Mouse (Mus musculus) gastrocnemius, postnatal 25 days (tissue): ENCODE measurements around the gene Ctdnep1. TPM values are rescaled to one million over a fixed set of nuclear protein-coding genes. Genes with fewer than 3 reads are reported as not detected.
A peak's percentile ranks its signal among the peaks of the same experiment; 100 is the strongest.

Experiments used
- DNase-seq: peaks from one replicate; pipeline ENCODE4 v3.0.0; 2022
- long read RNA-seq, 2 experiments: library from polyadenylated mRNA; stranded (forward); transcript quantifications; one replicate each; pipeline ENCODE4 v2.0.0; 2021
- total RNA-seq, 2 experiments: library from RNA; stranded (reverse); gene quantifications; 1 replicate in 1 of 2; 2 replicates in 1 of 2; pipeline ENCODE4 v1.2.3; 2021

Gene Ctdnep1
- 100 to 1,000 TPM; 195 to 205 TPM for total RNA-seq
- long read RNA-seq, experiment 1, transcript Ctdnep1-201 (8 exons, 1,627 nt) = major isoform, 24 of 56 reads
- long read RNA-seq, experiment 1, partial matches to known transcripts = 31 of 56 reads
- long read RNA-seq, experiment 1, other reads (novel, unspliced or antisense) = 0 of 56 reads
- long read RNA-seq, experiment 2, transcript Ctdnep1-201 (8 exons, 1,627 nt) = major isoform, 37 of 61 reads
- long read RNA-seq, experiment 2, partial matches to known transcripts = 13 of 61 reads
- long read RNA-seq, experiment 2, other reads (novel, unspliced or antisense) = 11 of 61 reads

DNA sequence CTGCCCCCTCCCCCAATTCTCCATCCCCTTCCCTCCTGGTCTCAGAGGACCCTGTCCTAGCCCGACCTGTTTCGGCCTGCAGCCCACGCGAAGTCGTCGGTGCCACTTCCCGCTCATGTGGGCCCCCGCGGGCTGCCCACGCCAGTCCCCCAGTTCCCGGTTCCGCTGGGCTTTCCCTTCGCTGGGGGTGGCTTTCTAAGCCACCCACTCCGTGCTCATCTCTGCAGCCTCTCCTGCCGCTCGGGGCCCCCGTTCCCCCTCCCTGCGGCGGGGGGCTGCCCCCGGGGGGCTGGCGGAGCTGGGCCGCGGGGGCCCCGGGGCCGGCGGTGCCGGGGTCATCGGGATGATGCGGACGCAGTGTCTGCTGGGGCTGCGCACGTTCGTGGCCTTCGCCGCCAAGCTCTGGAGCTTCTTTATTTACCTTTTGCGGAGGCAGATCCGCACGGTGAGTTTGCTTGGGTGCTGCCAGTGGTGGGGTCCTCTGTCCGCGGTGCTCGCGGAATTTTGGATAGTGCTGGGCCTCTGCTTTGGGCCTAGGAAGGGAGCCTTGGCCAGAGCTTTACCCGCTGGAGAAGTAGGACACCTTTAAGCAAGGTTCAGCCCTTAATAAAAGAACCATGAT is at the start of gene Ctdnep1:
TSS of gene Ctdnep1 (plus strand) at position 16 of the 622 bp plus-strand sequence.
- no peak for DNase-seq

- DNase-seq = no peak
Observed at GRCm38 (mm10) chr11:69931769-69932168, 49.2 kb upstream of the Ctdnep1 start.

- no peak for DNase-seq
Observed at GRCm38 (mm10) chr11:69932254-69932653, 48.7 kb upstream of the Ctdnep1 start.

- no peak for DNase-seq
Observed at GRCm38 (mm10) chr11:69933066-69933465, 47.9 kb upstream of the Ctdnep1 start.

- DNase-seq = peak; percentile 82
Observed at GRCm38 (mm10) chr11:69934169-69934568, 46.8 kb upstream of the Ctdnep1 start.

DNA sequence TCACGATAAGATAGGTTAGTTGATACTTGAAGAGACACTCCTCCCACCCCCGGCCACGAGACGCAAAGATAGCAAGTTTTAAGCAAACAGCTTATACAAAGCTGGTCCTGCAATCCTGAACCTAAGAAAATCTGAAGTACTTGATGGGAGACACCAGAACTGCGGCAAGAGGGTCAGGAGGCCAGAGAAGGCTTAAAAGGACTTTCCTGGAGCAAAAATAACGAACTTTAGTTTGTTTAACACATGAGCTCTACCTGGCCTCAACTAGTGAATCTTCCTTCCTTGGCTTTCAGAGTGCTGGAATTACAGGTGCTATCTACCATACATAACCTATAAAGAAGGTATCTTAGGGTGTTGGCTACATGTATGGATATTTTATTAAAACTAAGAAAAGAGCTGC is 46.3 kb upstream of the Ctdnep1 start:
- no peak for DNase-seq

- DNase-seq = peak; percentile 88
Observed at GRCm38 (mm10) chr11:69935137-69935879, 45.6 kb upstream of the Ctdnep1 start, which contains the start of gene Ybx2. Gene Ybx2 (plus strand): TSS chr11:69935796.

DNA sequence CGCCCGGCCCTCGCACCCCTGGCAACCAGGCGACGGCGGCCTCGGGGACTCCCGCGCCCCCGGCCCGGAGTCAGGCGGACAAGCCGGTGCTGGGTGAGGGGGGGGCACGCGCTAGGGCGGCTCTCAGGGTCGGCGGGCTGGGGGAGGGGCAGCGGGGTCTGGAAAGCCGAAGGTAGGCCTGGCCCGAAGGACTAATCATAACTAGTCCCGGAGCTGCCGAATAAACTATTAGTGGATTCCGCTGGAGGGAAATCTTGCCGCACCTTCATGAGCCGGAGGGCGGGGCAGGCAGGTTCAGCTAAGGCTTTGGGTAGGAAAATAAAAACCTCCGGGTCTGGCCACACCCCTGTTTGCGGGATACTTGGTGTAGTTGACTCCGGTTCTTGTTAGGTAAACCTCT is 44.8 kb upstream of the Ctdnep1 start:
- no peak for DNase-seq

DNA sequence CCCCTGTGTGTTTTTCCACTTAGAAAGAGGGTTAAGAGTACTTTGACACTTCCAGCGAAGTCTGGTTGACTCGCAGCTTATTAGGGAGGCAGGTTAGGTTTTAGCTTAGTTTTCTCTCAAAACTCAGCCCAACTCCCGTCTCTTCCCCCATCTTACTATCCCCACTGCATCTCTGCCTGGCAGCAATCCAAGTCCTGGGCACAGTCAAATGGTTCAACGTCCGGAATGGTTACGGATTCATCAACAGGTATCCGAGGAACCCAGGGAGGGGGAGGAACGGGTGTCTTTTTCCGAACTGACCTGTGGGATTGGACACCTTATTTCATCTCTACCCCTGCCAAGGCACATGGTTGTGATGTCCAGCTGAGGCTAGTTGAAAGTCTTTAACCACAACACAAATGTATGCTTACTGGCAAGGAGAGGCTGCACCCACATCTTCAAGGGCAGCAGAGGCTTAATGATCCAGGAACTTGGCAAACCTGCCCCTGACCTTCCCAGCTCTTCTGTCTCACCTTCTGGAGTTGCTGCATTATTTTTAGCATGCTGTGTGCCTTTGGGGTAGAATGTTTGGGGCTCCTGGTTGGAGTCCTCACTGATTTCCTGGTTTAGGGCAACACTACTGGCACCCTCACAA is 44.1 kb upstream of the Ctdnep1 start:
- peak; percentile 29 for DNase-seq

- DNase-seq = peak; percentile 74
Observed at GRCm38 (mm10) chr11:69937385-69937784, 43.6 kb upstream of the Ctdnep1 start.

- DNase-seq = no peak
Observed at GRCm38 (mm10) chr11:69937834-69938233, 43.1 kb upstream of the Ctdnep1 start.

- DNase-seq = no peak
Observed at GRCm38 (mm10) chr11:69938401-69938979, 42.5 kb upstream of the Ctdnep1 start.

DNA sequence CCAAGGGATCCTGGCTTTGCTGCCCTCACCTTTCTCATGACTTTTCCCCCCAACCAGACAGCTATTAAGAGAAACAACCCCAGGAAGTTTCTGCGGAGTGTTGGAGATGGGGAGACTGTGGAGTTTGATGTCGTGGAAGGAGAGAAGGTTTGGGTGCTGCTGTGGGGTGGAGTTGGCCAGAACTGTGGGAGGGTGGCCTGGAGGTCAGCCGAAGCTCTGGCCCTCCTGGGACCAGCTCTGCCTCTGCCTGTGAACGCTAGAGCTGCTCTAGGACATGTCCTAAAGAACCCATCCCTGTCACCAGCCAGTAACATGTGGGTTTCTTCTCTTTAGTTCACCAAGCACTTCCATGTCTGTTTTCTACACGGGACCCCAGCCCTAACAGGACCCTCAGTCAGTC is 41.8 kb upstream of the Ctdnep1 start:
- no peak for DNase-seq

- no peak for DNase-seq
Observed at GRCm38 (mm10) chr11:69939731-69940130, 41.2 kb upstream of the Ctdnep1 start.

DNA sequence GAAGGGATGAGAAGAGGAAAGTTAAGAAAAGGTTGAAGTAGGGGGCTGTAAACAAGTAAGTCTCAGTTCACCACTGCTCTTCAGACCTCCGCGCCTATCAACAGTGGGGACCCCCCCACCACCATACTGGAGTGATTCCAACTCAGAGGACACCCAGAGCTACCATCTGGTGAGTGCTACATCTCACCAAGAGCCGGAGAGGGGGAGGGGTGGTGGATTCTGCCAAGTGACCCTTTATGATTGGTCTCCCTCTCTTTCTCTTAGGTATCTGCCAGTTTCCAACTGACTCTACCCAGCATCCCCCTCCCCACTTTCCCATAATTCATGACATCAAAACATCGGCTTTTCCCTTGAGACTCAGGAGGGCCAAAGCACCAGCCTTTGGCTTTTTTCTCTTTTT is 40.0 kb upstream of the Ctdnep1 start:
- DNase-seq = peak; percentile 37

DNA sequence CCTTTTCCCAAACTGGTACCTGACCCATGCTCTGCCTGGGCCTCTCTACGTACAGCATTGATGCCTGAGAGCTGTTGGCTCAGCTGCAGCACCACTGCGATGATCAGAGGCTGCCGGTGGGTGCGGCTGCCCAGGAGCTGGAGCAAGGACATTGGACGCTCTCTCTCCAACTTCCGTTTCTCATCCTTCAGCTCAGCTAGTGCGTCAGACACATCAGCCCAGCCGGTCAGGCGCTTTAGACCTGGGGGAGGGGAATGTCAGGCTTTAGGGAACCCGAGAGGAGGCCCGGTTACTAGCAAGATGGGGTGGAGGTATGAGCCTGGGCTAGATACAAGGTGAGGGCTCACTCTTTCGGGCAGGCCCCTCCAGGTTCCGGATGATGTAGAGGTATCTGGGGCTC is 35.7 kb upstream of the Ctdnep1 start:
- no peak for DNase-seq

DNA sequence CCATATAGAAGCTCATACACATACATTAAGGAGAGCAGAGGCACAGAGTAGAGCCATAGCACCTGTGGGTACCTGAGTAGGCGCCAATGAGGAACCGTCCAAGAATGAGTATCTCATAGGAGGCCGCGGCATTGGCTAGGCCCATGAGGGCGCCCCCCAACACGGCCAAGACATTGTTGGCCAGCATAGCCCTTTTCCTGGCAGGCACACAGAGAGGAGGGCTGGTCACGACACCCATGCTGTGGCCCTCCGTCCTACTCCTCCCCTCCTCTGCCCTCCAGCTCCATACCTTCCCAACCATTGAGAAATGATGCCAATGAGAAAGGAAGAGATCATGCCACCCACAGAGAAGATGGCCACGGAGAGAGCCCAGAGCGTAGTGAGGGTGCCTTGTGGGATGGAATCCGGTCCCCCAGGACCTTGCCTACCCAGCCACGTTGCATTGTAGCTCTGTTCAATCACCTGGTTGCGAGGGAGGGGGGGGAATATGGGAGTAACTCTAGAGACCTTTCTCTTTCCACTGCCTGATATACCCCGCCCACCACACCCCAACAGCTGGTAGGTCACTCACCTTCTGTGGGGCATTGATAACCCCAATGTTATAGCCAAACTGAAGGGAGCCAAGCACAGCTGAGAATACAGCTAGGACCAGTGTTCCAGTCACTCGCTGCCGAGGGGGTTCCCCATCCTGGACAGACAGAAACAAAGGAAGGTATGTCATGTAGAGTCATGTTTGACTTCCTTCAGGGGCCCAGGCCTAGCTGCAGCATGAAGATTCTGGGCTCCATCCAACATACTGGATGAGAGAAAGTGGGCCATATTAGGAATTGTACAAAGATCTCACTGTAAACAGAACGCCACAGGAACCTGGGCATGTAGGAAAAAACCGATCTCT is 34.7 kb upstream of the Ctdnep1 start:
- DNase-seq = no peak

DNA sequence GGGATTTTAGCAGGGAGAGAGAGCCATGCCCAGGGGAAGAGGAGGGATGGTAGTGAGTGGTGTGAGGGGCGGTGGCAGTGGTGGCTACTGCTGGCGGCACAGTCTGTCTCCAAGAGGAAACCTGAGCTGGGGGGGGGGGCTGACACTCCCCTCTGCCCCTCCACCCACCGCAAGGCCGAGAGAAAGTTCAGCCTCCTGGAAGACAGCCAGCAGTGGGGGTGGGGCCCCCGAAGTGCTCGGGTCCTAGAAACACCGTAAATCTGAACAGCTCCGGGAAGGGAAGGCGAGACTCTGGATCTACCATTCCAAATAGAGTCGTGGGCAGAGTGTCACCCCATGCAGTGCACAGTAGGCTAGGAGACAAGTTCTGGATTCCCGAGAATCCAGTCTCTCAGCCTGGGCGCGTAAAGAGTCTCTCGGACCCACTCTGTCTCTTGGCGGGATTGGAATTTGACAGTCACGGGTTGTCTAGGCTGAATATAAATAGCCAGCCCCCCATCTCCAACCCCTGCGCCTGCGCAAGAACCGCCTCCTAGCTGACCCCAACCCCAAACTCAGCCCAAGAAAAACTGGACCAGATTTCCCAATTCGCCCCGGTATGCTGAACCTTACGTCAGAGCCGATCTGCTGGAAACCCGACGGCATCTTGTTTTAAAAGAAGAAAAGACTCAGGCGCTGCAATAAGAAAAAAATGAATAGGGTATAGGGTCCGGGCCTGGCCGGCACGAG is 33.5 kb upstream of the Ctdnep1 start:
- DNase-seq = peak; percentile 84

- peak; percentile 94 for DNase-seq
Observed at GRCm38 (mm10) chr11:69948066-69948762, 32.7 kb upstream of the Ctdnep1 start, which contains the start of gene Slc2a4. Gene Slc2a4 (minus strand): TSS chr11:69948188.

DNA sequence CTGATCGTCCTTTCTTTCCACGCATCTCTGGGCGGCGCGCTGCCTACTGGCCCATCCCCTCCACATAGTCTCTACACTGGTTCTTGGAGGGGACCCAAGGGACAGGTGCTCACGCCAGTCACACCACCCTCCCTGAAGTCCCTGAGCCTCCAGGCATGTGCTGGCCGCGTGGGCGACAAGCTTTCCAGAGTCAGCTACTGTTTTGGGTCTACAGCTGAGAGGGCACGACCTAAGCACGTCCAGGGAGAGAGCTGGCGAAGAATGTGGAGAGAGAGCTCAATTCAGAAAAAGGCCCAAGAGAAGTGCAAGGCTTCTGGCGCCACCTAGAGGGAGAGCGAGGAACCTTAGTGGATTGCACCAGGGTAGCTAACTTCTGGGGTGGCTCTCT is 32.2 kb upstream of the Ctdnep1 start:
- DNase-seq = peak; percentile 86
